Mouse (Mus musculus) ES-Bruce4 (cell line): ENCODE results near the gene Edrf1. TPM values are rescaled to one million over a fixed set of nuclear protein-coding genes. Genes with fewer than 3 reads are reported as not detected.

ENCODE experiments used
- H3K27ac ChIP-seq: 2 replicates; pipeline ENCODE4 v1.5.1; 2012; ENCODE audit warnings: low read length, inconsistent platforms; ENCODE audit not compliant: insufficient read depth
- H3K27me3 ChIP-seq: 2 replicates; pipeline ENCODE4 v1.6.1; 2012; ENCODE audit warnings: mild to moderate bottlenecking, low read length, inconsistent platforms; ENCODE audit not compliant: control insufficient read depth, poor library complexity, insufficient read depth, severe bottlenecking
- H3K36me3 ChIP-seq: 2 replicates; pipeline ENCODE4 v1.6.1; 2012; ENCODE audit warnings: inconsistent platforms, mild to moderate bottlenecking, low read length, moderate library complexity; ENCODE audit not compliant: control insufficient read depth, poor library complexity, insufficient read depth, severe bottlenecking
- H3K4me1 ChIP-seq: one replicate; pipeline ENCODE4 v1.8.1; 2011; ENCODE audit warnings: low read length; ENCODE audit not compliant: control insufficient read depth, insufficient read depth
- H3K4me3 ChIP-seq: 2 replicates; pipeline ENCODE4 v1.5.1; 2011; ENCODE audit warnings: low read depth, mild to moderate bottlenecking, low read length
- H3K9ac ChIP-seq: 2 replicates; pipeline ENCODE4 v1.6.1; 2012; ENCODE audit warnings: low read depth, mild to moderate bottlenecking, inconsistent platforms; ENCODE audit not compliant: poor library complexity, severe bottlenecking
- H3K9me3 ChIP-seq: replicated peaks from 2 replicates; pipeline ENCODE4 v1.6.1; 2012; ENCODE audit warnings: mild to moderate bottlenecking, low read length, inconsistent platforms; ENCODE audit not compliant: control insufficient read depth, poor library complexity, insufficient read depth, severe bottlenecking
- CTCF ChIP-seq: IDR thresholded peaks from one replicate; pipeline ENCODE4 v1.8.1; 2011; ENCODE audit warnings: low read depth, low read length
- EP300 ChIP-seq: IDR thresholded peaks from 2 replicates; pipeline ENCODE4 v1.6.1; 2011; ENCODE audit warnings: low read depth, low read length; ENCODE audit not compliant: insufficient read depth
- POLR2A ChIP-seq: IDR thresholded peaks from one replicate; pipeline ENCODE4 v1.8.1; 2011; ENCODE audit warnings: low read length; ENCODE audit not compliant: insufficient read depth
- polyA plus RNA-seq: library from polyadenylated mRNA; stranded (reverse); fragments of >200 nt; gene quantifications from 2 replicates; pipeline ENCODE4 v1.2.4, GENCODE M21; 2011; ENCODE audit warnings: low read depth; ENCODE audit not compliant: missing spikeins, insufficient read depth, insufficient read length

Gene Edrf1
- polyA plus RNA-seq, 1 experiment: 26.1 TPM

DNA sequence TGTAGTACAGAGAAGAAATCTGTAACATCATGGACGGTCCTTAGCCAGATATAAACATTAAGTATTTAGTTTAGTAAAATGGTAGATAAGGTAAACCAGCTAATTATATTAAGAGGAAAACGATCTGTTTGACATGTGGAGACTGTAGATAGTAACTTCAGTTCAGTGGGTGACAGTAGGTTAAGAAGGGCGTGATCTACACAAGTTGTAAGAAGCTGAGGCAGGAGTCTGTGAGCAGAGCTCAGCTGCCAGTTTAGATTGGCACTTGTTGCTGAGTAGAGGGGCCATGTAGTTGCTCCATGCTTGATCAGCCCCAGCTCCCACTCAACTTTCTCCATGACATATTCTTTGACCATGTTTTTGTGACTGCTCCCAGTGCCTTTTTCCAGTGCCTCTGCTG, 33.5 kb downstream of the Edrf1 start:
- Histone ChIP-seq H3K9me3 (no peaks in the 10 kb centered on the region), H3K36me3 (peaks cover 42% of the 10 kb centered on the region), H3K9ac (no peak overlapping the region), H3K4me3 (no peak overlapping the region), H3K27ac (no peak overlapping the region), H3K4me1 (no peaks in the 10 kb centered on the region), H3K27me3 (no peaks in the 10 kb centered on the region)
- TF ChIP-seq CTCF: no peak
- no peak for TF ChIP-seq POLR2A
- no peak for TF ChIP-seq EP300

DNA sequence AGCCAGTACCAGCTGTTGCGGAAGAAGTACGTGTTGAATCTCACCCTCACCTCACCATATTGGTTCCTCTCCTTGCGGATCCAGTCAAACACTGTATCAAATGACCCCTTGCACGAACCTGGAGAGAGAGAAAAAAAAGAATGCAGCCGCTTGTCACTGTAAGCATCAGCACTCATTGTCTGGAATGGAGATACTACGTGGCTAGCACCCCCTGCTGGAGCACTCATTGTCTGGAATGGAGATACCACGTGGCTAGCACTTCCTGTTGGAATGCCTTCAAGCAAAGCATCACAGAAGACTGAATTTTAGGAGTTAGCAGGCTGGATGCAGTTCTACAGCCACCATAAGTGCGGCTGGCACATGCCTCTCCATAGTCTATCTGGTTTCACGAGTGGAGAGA, 38.7 kb downstream of the Edrf1 start:
- no peak for TF ChIP-seq EP300
- TF ChIP-seq POLR2A: no peak
- peak; percentile 59 for TF ChIP-seq CTCF
- H3K9ac ChIP-seq: no peak overlapping the region
- no peak overlapping the region for H3K27ac ChIP-seq
- no peaks in the 10 kb centered on the region for H3K4me1 ChIP-seq
- no peaks in the 10 kb centered on the region for H3K9me3 ChIP-seq
- H3K4me3 ChIP-seq: 0 out of 2 replicates have a peak overlapping the region, but pooled peaks have one; percentile 12
- H3K36me3 ChIP-seq: peaks cover 12% of the 10 kb centered on the region
- H3K27me3 ChIP-seq: no peaks in the 10 kb centered on the region

DNA sequence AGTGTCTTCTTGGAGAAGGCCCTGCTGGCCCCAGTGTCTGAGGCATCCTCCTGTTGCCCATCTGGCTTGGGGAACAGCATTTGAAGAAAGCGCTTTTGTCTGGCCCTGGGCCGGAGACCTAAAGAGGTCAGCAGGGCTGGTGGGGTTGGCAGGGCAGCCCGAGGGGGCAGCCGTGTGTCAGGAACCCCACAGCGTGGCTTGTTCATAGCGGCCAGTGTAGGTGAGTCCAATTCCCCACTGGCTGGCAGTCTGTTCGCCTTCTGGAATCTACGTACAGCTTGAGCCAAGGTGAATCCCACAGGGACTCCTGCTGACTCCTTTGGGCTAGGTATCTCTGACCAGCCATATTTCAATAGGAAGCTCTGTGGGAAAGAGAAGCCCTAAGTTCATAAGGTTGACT, 41.4 kb downstream of the Edrf1 start:
- no peaks in the 10 kb centered on the region for H3K9me3 ChIP-seq
- H3K27ac ChIP-seq: no peak overlapping the region
- H3K9ac ChIP-seq: no peak overlapping the region
- no peak overlapping the region for H3K4me3 ChIP-seq
- no peaks in the 10 kb centered on the region for H3K27me3 ChIP-seq
- TF ChIP-seq CTCF: no peak
- no peak for TF ChIP-seq EP300
- no peak for TF ChIP-seq POLR2A
- H3K4me1 ChIP-seq: no peaks in the 10 kb centered on the region
- no peaks in the 10 kb centered on the region for H3K36me3 ChIP-seq

DNA sequence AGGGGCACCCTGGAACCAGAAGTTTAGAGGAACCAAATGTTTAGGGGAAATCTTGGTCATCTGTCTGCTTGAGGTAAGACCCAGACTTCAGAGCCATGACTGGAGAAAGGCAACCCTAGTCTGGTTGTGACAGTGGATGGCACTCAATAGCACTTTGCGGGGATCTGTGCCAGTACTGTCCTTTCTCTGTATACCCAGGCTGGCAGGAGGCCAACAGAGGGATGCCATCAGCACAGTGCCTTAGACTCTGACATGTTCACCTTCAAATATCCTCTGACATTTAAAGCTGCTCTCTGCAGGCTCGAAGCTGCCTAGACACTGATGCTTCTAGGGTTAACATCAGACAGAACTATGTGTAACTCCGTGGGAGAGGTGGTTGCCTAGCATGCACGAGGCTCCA, 42.1 kb downstream of the Edrf1 start:
- no peaks in the 10 kb centered on the region for H3K36me3 ChIP-seq
- TF ChIP-seq CTCF (no peak), EP300 (no peak), POLR2A (no peak)
- no peak overlapping the region for H3K9ac ChIP-seq
- no peaks in the 10 kb centered on the region for H3K27me3 ChIP-seq
- H3K4me3 ChIP-seq: no peak overlapping the region
- H3K9me3 ChIP-seq: no peaks in the 10 kb centered on the region
- H3K4me1 ChIP-seq: no peaks in the 10 kb centered on the region
- H3K27ac ChIP-seq: no peak overlapping the region

DNA sequence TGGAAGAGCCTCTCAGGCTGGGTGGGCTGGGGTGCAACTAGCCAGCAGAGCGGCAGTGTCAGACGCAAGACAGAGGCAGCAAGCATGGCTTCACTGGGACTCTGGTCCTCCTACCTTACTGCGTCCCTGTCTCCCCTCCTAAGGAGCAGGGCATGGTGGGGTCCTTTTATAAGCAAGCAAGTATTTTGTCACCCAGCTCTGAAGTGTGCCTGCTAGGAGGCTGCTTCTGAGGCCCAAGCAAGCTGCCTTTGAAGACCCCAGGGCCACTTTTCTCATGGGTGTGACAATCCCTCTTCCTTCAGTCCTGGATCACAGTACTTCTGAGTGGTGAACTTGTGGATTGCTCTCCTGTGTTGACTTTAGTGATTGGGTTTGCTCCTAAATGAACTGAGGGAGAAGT, 42.6 kb downstream of the Edrf1 start, which contains the start of gene Mmp21:
Gene Mmp21 (minus strand): TSS at position 101 of the 400 bp plus-strand sequence.
- TF ChIP-seq EP300: no peak
- TF ChIP-seq POLR2A: no peak
- no peak for TF ChIP-seq CTCF
- Histone ChIP-seq H3K36me3 (no peaks in the 10 kb centered on the region), H3K9me3 (no peaks in the 10 kb centered on the region)

DNA sequence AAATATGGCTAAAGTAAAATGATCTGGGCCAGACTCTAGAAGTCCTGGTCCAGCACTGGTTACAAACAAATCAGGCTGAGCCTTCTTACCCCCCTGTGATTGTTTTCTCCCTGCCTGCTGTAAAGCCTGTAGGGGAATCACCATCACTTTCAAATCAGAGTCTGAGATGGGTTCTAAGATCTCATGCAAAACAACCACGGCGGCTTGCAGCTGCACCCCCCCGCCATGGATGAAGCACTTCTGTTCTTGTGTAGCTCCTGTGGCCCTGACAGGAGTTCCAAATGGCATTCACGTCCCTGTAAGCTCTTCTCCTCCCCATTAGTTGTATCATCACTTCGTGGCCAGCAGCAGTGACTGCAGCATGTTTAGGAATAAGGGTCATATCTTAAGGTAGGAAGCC, 46.3 kb downstream of the Edrf1 start:
- Histone ChIP-seq H3K27me3 (no peaks in the 10 kb centered on the region), H3K4me1 (no peaks in the 10 kb centered on the region), H3K9ac (no peak overlapping the region), H3K4me3 (no peak overlapping the region), H3K27ac (no peak overlapping the region), H3K36me3 (no peaks in the 10 kb centered on the region), H3K9me3 (no peaks in the 10 kb centered on the region)
- no peak for TF ChIP-seq EP300
- TF ChIP-seq POLR2A: no peak

More for the DNA sequence above, 42.6 kb downstream of the Edrf1 start, which contains the start of gene Mmp21:
- Histone ChIP-seq H3K4me3 (no peak within 1 kb of the TSS), H3K9ac (no peak within 1 kb of the TSS), H3K4me1 (no peaks in the 10 kb centered on the region), H3K27ac (no peak within 1 kb of the TSS), H3K27me3 (no peaks in the 10 kb centered on the region)
